Comparison of ENCODE assay signal across 15 mouse cellular contexts in the genomic region with DNA sequence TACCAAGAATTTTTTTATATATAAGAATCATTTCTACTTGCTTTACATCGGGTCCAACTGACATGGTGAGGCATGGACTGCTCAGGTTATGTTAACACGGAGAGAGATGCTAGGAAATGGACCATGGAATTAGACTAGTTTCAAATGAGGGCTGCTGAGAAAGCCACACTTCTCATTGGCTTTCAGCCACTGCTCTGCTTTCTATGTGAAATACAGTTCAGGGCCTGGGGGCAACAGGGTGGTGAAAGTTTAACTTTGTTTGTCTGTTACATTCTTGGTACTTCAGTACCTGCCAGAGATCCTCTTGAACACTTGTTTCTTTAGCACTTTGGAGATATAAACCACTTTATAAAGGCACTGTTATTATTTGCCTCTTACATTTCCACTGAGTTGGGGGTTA.
"Had no signal": no experiment of that assay in that cellular context is flagged by ENCODE, and none has a peak within 500 bp of the region (broad histone marks: within the 10 kb centered on the region; RNA-seq: fewer than 3 reads in every experiment).

No protein-coding gene starts in this region.

- DNase-seq: layer of hippocampus, adult 9-11 months; liver, embryonic 13.5 days; lung, embryonic 14.5 days; retina, postnatal 1 day; right cerebral cortex, postnatal 25 days; thymus, adult 18-20 months; thymus, postnatal 36 days had no signal

- H3K4me2 ChIP-seq: liver, embryonic 13.5 days; lung, embryonic 14.5 days; midbrain, embryonic 12.5 days; neural tube, embryonic 13.5 days had no signal

- H3K4me1 ChIP-seq: midbrain, embryonic 12.5 days; neural tube, embryonic 13.5 days had no signal

- H3K4me3 ChIP-seq: layer of hippocampus, adult 2 months; liver, embryonic 13.5 days; midbrain, embryonic 12.5 days; myocyte; neural tube, embryonic 13.5 days had no signal

- H3K27me3 ChIP-seq: liver, embryonic 13.5 days; midbrain, embryonic 12.5 days; neural tube, embryonic 13.5 days had no signal

- H3K27ac ChIP-seq: layer of hippocampus, adult 2 months; liver, embryonic 13.5 days; macrophage; midbrain, embryonic 12.5 days; neural tube, embryonic 13.5 days had no signal

- H3K9me3 ChIP-seq: liver, embryonic 13.5 days; midbrain, embryonic 12.5 days; neural tube, embryonic 13.5 days had no signal

- H3K9ac ChIP-seq: liver, embryonic 13.5 days; lung, embryonic 14.5 days; midbrain, embryonic 12.5 days; neural tube, embryonic 13.5 days had no signal

- ATAC-seq: intestine, postnatal 0 days; lung, postnatal 0 days; midbrain, embryonic 16.5 days had no signal
